Mouse (Mus musculus) midbrain, embryonic 10.5 days (tissue): ENCODE measurements around the gene Slc25a10. TPM values are rescaled to one million over a fixed set of nuclear protein-coding genes. Genes with fewer than 3 reads are reported as not detected.

Source experiments
- DNase-seq: peaks from one replicate; pipeline ENCODE4 v3.0.0-alpha.2; 2017; ENCODE audit warnings: low spot score
- H3K27ac ChIP-seq: fragments of 300-500 bp; sonication (generic); replicated peaks from 2 replicates; pipeline ENCODE4 v1.5.1; 2016; ENCODE audit warnings: mild to moderate bottlenecking
- H3K27me3 ChIP-seq: fragments of 300-500 bp; sonication (generic); 2 replicates; pipeline ENCODE4 v1.6.1; 2016; ENCODE audit warnings: low read depth, mild to moderate bottlenecking; ENCODE audit not compliant: poor library complexity, severe bottlenecking
- H3K36me3 ChIP-seq: fragments of 300-500 bp; sonication (generic); 2 replicates; pipeline ENCODE4 v1.6.1; 2016; ENCODE audit warnings: mild to moderate bottlenecking, moderate library complexity
- H3K4me1 ChIP-seq: fragments of 300-500 bp; sonication (generic); 2 replicates; pipeline ENCODE4 v1.6.1; 2016
- H3K4me3 ChIP-seq: fragments of 300-500 bp; sonication (generic); 2 replicates; pipeline ENCODE4 v1.5.1; 2016; ENCODE audit warnings: mild to moderate bottlenecking, moderate library complexity
- H3K9me3 ChIP-seq: fragments of 300-500 bp; sonication (generic); replicated peaks from 2 replicates; pipeline ENCODE4 v1.6.1; 2016; ENCODE audit warnings: mild to moderate bottlenecking
- WGBS: fragments of 180-500 bp; shearing (Covaris S2); methylation state at CpG from one replicate; pipeline ENCODE4 v1.1.7; 2016; 5-methylcytosine and 5-hydroxymethylcytosine counted together
- polyA plus RNA-seq: library from polyadenylated mRNA; unstranded; fragments of >200 nt; fragmentation: Nextera tagmentation; extraction: Ambion mirVana; gene quantifications from 2 replicates; pipeline ENCODE4 v1.2.1, GENCODE M21; 2016

Slc25a10 gene
- 50.1 and 53.4 TPM in 2 replicates for polyA plus RNA-seq

DNA sequence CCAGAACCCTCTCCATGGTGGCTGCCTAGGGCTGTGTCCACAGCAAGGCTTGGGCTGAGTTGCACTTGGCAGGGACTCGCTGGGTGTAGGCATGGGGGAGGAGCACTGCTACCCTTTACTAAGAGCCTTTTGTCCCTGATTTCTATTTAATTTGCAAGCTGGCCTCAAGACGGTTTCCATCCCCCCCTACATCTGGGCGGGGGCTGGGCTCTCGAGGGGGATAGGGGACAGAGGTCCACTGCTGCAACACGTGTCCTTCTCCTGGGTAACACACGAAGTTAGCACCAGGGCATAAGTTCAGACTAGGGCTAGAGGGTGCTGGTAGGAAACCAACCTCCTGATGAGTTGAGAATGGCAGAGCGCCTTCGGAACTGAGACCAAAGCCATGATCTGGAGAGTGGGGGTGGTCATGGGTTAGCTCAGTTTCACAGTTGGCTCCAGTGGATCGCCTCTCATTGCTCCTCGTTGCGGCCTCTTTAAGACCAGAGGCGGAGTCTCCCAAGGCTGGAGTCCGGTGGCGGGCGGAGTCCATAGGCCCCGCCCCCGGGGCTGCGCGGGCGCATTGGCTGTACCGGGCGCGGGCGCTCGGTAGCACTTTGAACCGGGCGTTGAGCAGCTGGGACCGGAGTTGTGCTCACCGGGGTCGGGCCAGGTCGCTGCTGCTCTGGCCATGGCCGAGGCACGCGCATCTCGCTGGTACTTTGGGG, at the start of gene Slc25a10:
Gene Slc25a10, plus strand, starts transcription at position 524 of the 707 bp plus-strand sequence.
- H3K36me3 ChIP-seq, result peaks cover 60% of the 10 kb centered on the region
- WGBS, result under 1% methylated on average over 35 of the region's 35 CpGs
- H3K9me3 ChIP-seq, result no peaks in the 10 kb centered on the region
- H3K27ac ChIP-seq, result peak within 1 kb of the TSS; percentile 91
- DNase-seq, result peak; percentile 89
- peak within 1 kb of the TSS; percentile 93 for H3K4me3 ChIP-seq
- peaks cover 49% of the 10 kb centered on the region for H3K4me1 ChIP-seq
- H3K27me3 ChIP-seq, result no peaks in the 10 kb centered on the region

DNA sequence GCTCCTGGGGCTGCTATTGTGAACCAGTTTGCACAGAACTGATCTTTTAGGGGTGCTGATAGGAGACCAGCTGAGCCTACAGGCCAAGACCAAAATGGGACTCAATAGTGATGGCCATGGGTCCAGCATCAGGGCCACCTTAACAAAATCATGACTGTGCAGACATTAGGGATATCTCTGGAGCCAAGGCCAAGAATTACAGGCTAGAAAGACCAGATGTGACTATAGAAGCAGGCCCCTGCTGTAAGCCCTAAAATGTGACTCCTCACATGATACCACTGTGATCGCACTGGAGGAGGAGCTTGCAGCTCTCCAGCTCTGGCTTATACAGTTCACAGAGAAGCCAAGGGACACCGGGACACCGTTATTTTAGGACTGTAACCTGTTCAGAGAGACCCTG, 49.3 kb upstream of the Slc25a10 start, which contains the start of gene Tspan10:
Gene Tspan10, plus strand, starts transcription at position 301 of the 400 bp plus-strand sequence.
- no peaks in the 10 kb centered on the region for H3K36me3 ChIP-seq
- H3K9me3 ChIP-seq, result no peaks in the 10 kb centered on the region
- H3K27me3 ChIP-seq, result no peaks in the 10 kb centered on the region
- 91% methylated on average over 3 of the region's 3 CpGs for WGBS
- 0 out of 2 replicates have a peak, but pooled peaks cover 5% of the 10 kb centered on the region for H3K4me1 ChIP-seq
- no peak for DNase-seq
- no peak within 1 kb of the TSS for H3K27ac ChIP-seq
- peak within 1 kb of the TSS; percentile 3; the same call in 1 of the 2 replicates for H3K4me3 ChIP-seq

DNA sequence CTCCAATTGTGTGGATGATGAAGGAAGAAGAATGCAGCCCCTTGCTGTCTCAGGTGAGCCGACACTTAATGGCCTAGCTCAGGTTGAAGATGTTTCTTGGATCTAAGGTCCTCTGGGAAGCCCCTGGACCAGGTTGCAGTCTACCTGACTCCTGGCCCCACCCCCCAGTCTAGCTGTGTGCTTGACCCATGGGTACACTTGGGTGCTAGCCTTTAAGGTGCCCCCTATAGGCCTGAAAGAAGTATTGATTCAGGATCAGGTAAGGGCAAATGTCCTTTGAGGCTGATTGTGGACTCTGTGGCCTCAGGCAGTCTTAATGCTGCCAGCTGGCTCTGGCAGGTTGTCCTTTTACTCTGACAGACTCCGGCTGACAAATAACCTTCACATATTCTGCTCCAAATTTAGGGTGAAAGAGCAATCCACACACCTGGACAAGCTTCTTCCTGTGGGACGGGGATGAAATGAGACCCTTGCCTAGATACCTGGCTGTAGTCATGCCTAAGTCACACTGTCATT, 48.8 kb upstream of the Slc25a10 start:
- DNase-seq, result no peak
- Histone ChIP-seq H3K9me3 (no peaks in the 10 kb centered on the region), H3K4me1 (no peaks in the 10 kb centered on the region), H3K27me3 (no peaks in the 10 kb centered on the region), H3K27ac (no peak overlapping the region), H3K36me3 (no peaks in the 10 kb centered on the region), H3K4me3 (peak overlapping the region; percentile 3; the same call in 1 of the 2 replicates)
- 91% methylated on average over 3 of the region's 3 CpGs for WGBS

DNA sequence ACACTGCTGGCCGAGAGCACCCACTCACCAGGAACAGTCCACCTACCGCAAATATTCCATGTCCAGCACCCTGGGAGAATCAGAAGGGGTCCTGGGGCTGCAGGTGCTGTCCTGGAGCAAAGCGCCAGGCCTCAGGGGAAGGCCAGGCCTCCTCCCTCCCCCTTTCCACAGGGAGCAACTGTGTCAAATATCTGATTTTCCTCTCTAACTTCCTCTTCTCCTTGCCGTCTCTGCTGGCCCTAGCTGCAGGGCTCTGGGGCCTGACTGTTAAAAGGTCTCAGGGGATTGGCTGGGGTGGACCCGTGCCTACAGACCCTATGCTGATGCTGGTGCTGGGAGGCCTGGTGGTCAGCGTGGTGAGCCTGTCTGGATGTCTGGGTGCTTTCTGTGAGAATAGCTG, 47.5 kb upstream of the Slc25a10 start:
- Histone ChIP-seq H3K27ac (no peak overlapping the region), H3K9me3 (no peaks in the 10 kb centered on the region), H3K36me3 (no peaks in the 10 kb centered on the region), H3K4me3 (no peak overlapping the region), H3K27me3 (no peaks in the 10 kb centered on the region), H3K4me1 (no peaks in the 10 kb centered on the region)
- WGBS, result 75% methylated on average over 6 of the region's 6 CpGs
- no peak for DNase-seq

DNA sequence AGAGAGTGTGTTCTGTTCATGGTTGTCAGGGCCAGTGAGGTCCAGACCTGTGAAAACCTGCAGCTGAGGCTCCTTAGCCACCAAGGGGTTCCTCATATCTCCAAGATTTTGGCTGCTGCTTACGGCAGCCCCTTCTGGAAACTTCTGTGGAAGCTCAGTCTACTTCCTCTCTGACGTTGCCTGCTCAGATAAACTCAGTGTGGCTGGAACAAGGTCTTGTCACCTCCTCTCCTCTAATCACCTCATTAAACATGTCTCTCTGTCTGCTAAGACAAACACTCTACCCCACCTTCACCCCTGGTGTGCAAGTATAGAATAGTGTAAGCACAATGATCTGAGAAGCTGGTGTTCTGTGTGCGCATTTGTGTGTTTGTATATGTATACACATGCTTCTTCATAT, 46.2 kb upstream of the Slc25a10 start:
- no peaks in the 10 kb centered on the region for H3K36me3 ChIP-seq
- WGBS, result 79% methylated on average over 3 of the region's 3 CpGs

DNA sequence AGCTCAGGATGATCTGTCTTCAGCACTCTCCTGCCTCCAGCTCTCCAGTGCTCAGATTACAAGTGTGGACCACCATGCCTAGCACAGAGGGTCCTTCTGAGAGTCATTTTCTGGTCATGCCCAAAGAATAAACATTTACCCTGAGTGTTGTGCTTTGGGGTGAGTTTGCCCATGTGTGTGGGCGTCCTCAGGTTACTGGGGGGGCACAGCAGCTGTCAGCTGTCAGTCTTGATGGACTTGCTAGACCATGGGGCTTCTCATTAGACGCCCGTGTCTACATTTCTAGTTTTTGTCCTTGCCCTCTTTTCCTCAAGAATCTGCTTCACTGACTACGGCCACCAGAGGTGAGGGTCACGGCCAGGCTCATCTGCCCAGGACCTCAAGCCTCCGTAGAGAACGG, 44.5 kb upstream of the Slc25a10 start:
- Histone ChIP-seq H3K4me3 (no peak overlapping the region), H3K27me3 (no peaks in the 10 kb centered on the region), H3K9me3 (no peaks in the 10 kb centered on the region), H3K27ac (no peak overlapping the region), H3K4me1 (0 out of 2 replicates have a peak, but pooled peaks cover 2% of the 10 kb centered on the region), H3K36me3 (no peaks in the 10 kb centered on the region)
- WGBS, result 83% methylated on average over 7 of the region's 7 CpGs
- DNase-seq, result no peak

More for the DNA sequence above, 46.2 kb upstream of the Slc25a10 start:
- Histone ChIP-seq H3K9me3 (no peaks in the 10 kb centered on the region), H3K27me3 (no peaks in the 10 kb centered on the region), H3K4me3 (no peak overlapping the region), H3K4me1 (no peaks in the 10 kb centered on the region), H3K27ac (no peak overlapping the region)
- DNase-seq, result no peak

DNA sequence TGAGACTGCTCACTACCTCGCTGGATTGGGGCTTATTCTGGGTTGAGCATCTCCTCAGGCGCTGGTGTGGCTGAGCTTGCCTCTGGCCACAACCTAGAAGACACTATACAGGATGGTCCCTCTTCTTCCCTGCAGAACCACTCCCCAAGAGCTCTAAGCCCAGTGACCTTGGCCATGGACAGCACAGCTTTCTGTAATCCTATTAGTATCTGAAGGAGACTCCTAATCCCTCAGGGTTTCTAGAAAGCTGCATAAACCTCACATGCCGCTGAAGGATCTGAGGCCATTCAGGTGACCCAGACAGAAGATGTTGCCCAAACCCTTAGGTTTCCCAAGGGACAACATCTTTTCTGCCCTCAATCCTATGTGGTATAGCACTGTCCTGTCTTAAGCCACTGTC, 39.4 kb upstream of the Slc25a10 start:
- Histone ChIP-seq H3K27me3 (no peaks in the 10 kb centered on the region), H3K36me3 (peaks cover 5% of the 10 kb centered on the region), H3K4me3 (no peak overlapping the region), H3K4me1 (peaks cover 9% of the 10 kb centered on the region), H3K27ac (no peak overlapping the region), H3K9me3 (no peaks in the 10 kb centered on the region)
- 66% methylated on average over 3 of the region's 3 CpGs for WGBS
- no peak for DNase-seq

DNA sequence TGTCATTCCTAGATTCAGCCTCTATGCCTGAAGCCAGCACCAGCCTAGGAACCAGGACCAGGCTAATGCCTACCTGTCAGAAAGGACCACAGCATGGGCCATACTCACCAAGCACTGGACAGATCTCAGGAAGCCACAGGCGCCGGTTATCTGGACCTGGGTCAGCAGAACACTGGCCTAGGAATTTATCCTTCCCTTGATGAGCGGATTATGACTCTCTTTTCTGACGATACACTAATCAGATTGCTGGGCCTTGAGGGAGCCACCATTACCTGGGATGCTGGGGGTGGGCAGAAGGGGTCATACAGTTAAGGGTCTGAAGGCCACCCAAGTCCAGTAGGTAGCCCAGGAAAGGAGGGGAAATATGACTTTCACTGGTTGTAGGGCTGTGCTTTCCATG, 38.3 kb upstream of the Slc25a10 start, which contains the start of gene Pde6g:
Gene Pde6g, minus strand, starts transcription at position 195 of the 400 bp plus-strand sequence.
- WGBS, result 87% methylated on average over 4 of the region's 4 CpGs
- H3K27me3 ChIP-seq, result no peaks in the 10 kb centered on the region
- DNase-seq, result no peak
- no peaks in the 10 kb centered on the region for H3K9me3 ChIP-seq
- H3K4me1 ChIP-seq, result peaks cover 18% of the 10 kb centered on the region
- H3K36me3 ChIP-seq, result peaks cover 5% of the 10 kb centered on the region
- H3K4me3 ChIP-seq, result no peak within 1 kb of the TSS
- H3K27ac ChIP-seq, result no peak within 1 kb of the TSS

DNA sequence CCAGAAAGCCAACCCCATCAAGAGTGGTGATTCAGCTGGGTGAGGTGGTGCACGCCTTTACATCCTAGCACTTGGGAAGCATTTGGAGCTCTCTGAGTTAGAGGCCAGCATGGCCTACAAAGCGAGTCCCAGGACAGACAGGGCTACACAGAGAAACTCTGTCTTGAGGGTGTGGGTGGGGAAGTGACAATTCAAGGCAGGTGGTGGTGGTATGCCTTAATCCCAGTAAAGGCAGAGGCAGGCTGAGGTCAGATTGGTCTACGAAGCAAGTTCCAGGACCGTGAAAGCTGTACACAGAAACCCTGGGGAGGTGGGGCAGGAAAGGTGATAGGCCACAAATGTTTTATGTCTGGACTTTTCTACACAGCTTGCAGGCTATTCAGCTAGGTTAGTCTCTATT, 36.7 kb upstream of the Slc25a10 start:
- 91% methylated on average over 4 of the region's 4 CpGs for WGBS
- H3K27ac ChIP-seq, result no peak overlapping the region
- H3K27me3 ChIP-seq, result no peaks in the 10 kb centered on the region
- peaks cover 30% of the 10 kb centered on the region for H3K4me1 ChIP-seq
- H3K36me3 ChIP-seq, result peaks cover 15% of the 10 kb centered on the region
- no peaks in the 10 kb centered on the region for H3K9me3 ChIP-seq
- DNase-seq, result no peak
- H3K4me3 ChIP-seq, result no peak overlapping the region

DNA sequence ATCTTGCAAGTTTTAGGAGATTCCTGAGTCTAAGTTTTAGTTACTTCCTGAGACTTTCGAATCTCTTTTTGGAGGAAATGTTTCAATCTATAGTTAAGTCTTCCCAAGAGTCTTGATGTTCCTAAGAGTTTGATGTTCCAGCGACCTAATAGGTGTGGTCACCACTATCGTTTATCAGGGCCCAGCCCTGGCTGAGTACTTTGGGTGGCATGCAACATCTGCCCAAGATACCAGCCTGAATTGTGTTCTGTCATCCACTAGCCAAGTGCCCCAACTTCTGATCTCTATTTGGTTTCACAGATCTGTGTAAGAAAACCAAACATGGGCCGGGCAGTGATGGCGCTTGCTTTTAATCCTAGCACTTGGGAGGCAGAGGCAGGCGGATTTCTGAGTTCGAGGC, 36.2 kb upstream of the Slc25a10 start:
- Histone ChIP-seq H3K4me1 (peaks cover 30% of the 10 kb centered on the region), H3K4me3 (no peak overlapping the region), H3K27ac (no peak overlapping the region), H3K9me3 (no peaks in the 10 kb centered on the region), H3K27me3 (no peaks in the 10 kb centered on the region), H3K36me3 (peaks cover 19% of the 10 kb centered on the region)
- DNase-seq, result no peak
- WGBS, result 91% methylated on average over 7 of the region's 7 CpGs

DNA sequence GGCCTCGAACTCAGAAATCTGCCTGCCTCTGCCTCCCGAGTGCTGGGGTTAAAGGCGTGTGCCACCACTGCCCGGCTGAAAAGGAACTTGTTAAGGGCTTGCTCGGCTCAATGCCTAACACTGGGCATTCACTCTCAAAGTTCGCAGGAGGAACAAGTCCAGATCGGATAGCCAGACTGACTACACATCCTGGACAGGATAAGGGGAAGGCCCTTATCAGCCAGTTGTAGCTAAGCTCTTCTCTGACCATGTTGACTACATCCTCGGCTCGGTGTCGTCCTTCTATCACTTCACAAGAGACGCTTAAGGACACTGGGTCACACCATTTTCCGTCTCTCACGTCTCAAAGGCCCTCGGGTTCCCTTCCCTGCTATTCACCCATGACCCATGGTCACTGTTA, 34.3 kb upstream of the Slc25a10 start:
- WGBS, result 43% methylated on average over 14 of the region's 14 CpGs
- DNase-seq, result no peak
- Histone ChIP-seq H3K36me3 (peaks cover 37% of the 10 kb centered on the region), H3K27me3 (no peaks in the 10 kb centered on the region), H3K4me1 (peaks cover 27% of the 10 kb centered on the region), H3K27ac (peak overlapping the region; percentile 94), H3K4me3 (peak overlapping the region; percentile 94), H3K9me3 (no peaks in the 10 kb centered on the region)

DNA sequence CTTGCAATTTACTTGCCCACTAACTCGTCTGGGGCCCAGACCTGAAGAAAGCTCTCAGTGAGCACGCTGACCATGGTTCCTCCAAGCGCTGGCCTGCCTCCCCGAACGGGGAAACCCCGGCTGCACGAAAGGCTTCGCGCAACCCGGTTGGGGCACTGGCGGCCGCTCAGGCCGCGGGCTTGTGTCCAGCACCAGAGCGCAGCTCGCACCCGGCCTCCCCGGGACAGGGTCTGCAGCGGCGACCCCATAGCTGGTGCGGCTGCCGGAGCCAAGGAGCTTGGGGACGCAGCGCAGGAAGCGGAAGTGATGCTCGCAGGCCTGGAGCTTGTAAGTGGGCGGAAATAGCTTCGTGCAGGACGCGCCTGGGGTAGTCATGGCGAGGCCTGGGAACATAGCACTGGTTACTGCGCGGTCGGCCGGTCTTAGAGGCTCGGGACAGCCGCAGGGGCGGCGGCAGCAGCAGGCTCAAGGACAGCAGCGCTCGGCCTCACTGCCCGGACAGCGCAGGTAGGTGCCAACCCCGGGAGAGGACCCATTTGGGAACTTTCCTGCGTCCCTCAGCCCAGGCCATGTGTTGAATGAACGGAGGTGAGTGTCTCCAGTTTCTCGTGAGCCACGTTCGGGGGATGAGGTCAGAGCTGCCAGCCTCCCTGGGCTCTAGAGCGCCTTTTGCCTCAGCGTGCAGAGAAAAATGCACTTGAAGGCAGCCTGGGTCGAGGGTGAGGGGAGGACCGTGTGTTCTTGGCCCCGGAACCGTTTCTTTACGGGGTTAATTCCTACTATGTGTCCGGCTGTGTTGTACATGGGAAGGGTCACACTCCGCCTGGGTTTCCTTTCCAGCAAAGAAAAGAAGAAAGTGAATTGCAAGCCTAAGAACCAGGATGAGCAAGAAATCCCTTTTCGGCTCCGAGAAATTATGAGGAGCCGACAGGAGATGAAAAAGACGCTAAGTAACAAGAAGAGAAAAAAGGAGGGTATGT, 33.6 kb upstream of the Slc25a10 start, which contains the start of the genes Oxld1 and Ccdc137:
Gene Oxld1, minus strand, starts transcription at position 297 of the 980 bp plus-strand sequence.
Gene Ccdc137, plus strand, starts transcription at position 344 of the 980 bp plus-strand sequence.
- Histone ChIP-seq H3K36me3 (peaks cover 44% of the 10 kb centered on the region), H3K27ac (peak within 1 kb of the TSS; percentile 94), H3K9me3 (no peaks in the 10 kb centered on the region), H3K4me3 (peak within 1 kb of the TSS; percentile 94), H3K27me3 (no peaks in the 10 kb centered on the region), H3K4me1 (peaks cover 27% of the 10 kb centered on the region)
- 5% methylated on average over 62 of the region's 62 CpGs for WGBS
- peak; percentile 88 for DNase-seq
